Mouse (Mus musculus) left cerebral cortex, adult 11 months (tissue): ENCODE results near the gene Phldb2.
A peak's percentile ranks its signal among the peaks of the same experiment; 100 is the strongest.

Source experiments
- DNase-seq: peaks from one replicate; pipeline ENCODE4 v3.0.0; 2022; ENCODE audit warnings: low spot score

The Phldb2 gene

DNA sequence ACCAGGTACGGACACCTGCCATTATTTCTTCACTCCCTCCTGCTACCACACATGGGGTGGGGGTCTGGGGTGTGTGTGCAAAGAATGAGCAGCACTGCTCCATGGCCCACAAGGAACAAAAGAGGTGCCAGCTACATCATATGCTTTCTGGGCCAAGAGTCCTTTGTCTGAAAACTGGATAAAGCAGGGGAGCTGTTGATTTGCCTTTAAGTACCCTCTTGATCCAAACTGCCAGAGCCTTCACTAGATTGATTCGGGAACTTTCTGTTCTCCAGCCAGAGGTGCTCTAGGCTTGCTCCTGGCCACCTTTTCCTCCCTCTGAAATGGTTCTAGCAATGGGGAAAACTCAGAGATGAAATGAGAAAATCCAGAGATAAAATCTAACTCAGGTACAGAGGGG lies 164.1 kb downstream of the Phldb2 start:
- no peak for DNase-seq

DNA sequence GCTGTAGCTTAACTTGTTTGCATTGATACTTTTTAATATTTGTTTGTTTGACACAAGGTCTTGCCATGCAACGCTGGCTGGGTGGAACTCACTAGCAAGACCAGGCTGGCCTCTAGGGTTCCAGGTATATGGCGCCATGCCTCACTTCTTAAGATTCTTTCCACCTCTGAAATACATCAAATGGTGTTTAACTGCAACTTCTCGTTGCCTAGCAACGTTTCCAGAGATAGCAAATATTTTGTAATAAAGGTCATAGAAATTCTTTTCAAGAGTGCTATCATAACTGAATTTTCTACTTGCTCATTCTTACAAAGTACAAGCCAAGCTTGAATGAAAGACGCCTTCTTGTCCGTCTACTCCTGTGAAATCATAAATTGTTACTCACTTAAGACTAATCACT lies 165.7 kb downstream of the Phldb2 start:
- no peak for DNase-seq

GRCm38 (mm10) chr16:45786639-45787038 lies 166.8 kb downstream of the Phldb2 start:
- no peak for DNase-seq

DNA sequence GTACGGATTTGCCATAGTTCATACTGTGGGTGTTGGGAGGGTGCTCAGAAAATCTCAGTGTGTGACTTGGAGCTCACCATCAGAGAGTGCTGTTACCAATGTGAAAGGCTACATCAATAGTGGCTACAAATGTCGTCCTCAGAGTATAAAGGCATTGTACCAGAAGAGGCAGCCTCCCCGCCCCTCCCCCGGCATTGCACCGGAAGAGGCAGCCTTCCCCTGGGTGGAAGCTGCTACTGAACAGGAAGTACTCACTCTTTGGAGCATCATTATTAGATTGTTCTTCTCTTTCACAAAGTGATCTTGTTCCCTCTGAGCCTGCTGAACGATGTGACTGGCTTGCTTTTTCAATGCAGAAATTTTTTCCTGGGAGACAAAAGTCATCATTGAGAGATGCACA lies 173.4 kb downstream of the Phldb2 start:
- DNase-seq: no peak

GRCm38 (mm10) chr16:45774813-45775212 lies 178.6 kb downstream of the Phldb2 start:
- DNase-seq: no peak

DNA sequence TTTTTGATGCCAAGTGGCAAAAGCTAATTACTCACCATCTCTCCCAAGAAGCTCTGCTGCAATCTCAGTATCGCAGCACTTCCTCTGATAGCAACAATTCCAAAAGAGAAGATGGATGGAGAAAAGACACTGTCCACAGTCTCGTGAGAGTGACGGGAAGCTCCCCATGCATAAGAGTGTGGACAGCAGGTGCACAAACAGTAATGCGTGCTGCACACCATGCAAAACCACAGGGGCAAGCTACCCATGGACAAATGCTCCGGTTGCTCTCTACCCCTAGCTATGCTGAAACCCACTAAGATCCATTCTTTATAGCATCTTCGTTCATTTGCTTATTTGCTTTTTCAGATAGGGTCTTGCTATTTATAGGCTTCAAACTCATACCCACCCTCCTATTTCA lies 182.5 kb downstream of the Phldb2 start:
- no peak for DNase-seq

DNA sequence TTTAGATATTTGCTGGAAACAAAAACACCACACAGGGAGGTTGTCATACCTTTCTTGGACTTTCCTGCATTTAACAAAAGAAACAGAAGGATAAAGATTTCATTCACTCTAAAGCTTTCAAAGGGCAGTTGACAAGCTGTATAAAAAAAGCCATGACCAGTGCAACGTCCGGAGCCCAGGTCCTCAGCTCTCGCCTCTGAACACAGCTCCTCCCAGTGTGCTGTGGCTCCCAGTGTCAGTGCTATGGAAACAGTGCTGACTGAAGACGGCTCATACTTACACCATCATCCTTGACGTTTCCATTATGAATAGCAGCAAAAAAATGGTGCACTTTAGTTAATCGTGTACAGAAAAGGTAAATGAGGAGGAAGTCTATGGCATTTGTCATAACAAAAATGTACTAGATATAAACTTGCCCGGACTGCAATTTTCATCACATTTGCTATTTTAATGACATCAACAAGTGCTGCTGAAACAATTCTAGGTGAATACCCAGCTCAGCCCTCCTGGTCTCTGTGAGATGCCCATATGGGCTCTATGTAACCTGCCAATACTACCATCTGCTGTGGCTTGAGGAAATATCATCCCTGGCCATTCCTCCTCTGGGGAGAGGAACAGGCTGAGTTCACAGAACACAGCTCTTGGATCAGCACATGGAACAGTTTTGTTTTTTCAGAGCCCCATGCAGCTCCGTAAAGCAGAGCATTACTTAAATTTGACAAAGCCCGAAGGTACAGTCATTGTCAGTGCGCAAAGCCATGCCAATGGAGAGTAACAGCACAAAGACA lies 185.4 kb downstream of the Phldb2 start:
- DNase-seq: no peak

DNA sequence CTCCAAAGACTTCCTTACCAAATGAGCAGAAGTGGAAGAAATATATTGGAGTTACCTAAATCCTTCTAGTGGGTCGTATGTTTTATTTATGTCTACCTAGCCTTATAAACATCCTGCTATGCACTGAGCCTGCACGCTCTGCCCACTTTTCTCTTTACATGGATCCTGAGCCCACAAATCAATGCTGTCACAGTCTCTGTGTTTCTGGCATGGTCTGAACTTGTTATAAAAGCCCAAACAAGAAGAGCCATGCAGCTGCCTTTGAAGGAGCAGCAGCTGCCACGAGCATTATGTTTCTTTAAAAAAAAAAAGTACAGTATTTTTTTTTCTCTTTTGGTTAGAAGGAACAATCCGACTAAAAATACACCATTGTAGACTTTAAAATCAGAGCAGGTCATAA lies 186.0 kb downstream of the Phldb2 start:
- no peak for DNase-seq

DNA sequence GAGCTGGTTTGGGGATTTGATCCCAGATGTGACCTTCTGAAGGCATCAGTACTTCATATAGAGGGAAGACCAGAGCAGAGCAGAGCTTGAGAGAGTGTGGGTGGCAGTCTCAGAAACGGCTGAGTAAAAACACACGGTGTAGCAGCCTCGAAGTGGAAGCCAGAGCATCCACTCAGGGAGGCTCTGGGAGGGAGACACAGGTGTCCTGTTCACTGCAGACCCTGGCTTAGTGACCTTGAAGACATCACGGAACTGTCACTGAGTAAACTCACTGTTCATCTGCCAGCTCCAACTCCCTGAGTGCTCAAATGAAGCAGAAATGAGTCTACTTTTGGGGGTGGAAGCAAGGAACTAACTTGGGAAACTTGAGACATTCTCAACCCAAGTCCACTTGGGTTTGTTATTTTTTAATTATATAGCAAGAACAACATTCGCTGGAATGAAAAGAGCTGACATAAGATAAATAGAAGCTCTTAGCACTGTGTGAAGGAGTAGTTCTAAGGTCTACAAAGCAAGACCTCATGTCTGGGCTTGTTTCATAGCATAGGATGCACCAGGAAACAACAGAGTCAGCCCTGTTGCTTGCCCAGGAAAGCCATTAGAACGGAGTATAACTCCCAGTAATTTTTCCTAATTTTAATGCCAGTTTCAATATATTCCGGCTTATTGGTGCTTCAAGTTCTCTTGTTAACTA lies 187.4 kb downstream of the Phldb2 start:
- no peak for DNase-seq

GRCm38 (mm10) chr16:45765102-45765501 lies 188.3 kb downstream of the Phldb2 start:
- DNase-seq: no peak

- no peak for DNase-seq
Measured at GRCm38 (mm10) chr16:45762859-45763505, 190.4 kb downstream of the Phldb2 start.

DNA sequence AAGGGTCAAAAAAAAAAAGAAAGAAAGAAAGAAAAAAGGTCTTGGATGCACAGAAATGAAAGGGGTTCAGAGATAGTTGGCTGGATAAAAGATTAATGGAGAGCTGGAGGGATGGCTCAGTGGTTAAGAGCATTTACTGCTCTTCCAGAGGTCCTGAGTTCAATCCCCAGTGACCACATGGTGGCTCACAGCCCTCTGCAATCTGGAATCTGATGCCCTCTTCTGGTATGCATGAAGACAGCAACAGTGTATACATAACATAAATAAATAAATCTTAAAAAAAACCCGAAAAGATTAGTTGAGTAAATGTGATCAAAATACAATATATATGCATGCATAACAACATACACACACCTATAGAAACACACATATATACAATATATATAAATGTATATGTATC lies 192.0 kb downstream of the Phldb2 start:
- no peak for DNase-seq

DNA sequence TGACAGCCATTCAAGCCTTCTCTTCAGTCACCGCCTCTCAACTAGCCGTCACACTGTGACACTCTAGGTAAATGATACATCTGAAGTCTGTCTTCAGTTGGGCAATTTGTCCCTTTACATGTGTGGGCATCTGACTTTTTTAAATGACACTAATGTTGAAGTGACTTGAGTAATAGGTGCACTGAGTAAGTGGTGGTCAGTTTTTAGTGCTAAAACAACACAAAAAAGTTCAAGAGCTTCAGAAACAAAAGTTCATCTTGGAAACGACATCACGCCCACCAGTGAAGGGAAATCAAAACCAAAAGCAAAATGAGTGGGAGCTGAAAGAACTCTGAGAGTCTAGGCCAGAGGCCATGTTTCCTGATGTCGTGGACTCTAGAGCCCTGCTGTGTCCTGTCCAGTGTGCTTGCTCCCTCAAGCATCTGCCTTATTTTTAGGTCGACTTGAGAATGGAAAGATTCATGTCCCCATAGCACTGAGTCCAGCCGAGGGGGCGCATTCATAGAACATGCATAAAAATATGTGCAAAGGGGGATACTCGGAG lies 194.6 kb downstream of the Phldb2 start:
- DNase-seq: no peak

DNA sequence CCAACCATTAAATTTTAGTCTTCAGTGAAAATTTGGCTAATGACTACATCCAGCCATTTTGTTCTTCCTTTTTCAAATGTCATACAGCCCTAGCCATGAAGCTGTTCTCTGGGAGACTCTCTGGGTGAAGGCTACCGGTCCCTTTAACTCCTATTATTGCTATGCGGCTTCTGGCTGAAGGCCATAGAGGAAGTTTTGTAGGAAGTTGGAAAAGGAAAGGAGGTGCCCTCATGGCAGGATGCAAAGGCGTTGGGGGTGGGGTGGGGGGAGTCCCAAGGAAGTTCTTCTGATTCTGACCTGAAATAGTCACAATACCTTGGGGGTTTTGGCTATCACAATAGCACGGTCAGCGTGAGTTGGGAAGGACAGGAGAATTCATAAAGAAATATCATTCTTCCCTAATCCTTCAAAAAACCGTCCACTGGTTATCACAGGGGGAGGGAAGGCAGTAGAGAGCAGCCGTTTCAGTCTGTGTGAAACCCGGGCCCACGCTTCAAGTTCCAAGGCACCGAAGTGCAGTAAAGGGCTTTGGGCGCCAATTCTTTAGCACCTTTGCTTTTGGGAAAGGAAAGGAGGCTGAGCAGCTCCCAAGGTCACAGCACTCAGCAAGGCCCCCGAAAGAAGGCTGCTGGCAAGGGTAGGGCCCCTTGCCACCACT lies 195.8 kb downstream of the Phldb2 start:
- no peak for DNase-seq

GRCm38 (mm10) chr16:45756855-45757254 lies 196.5 kb downstream of the Phldb2 start:
- peak; percentile 68 for DNase-seq

DNA sequence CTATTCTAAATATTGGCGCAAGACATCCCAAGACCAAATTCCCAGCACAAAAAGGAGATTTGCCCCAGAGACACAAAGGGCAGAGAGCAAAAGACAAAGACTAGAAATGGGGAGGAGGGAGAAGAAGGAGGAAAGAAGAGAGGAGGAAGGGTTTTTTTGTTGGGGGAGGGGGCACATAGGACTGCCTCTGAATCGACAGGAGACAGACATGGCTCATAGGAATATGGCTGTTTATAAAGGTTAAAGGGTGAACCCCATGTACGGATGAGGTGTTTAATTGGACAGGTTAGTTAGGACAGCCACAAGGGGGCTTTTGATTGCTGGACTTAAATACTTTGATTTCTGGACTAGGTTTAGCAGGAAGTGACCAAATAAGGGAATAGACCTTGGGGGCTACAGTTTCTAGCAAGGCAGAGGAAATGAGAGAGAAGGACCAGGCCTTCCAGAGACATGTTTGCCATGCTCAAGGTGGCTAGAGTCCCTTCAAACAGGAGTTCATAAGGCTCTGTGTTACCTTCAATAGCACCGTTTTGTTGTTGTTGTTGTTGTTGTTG lies 209.7 kb downstream of the Phldb2 start:
- no peak for DNase-seq

GRCm38 (mm10) chr16:45742615-45743476 lies 210.6 kb downstream of the Phldb2 start, which contains the start of gene Abhd10:
Gene Abhd10 (minus strand): TSS chr16:45742955.
- DNase-seq: peak; percentile 90

GRCm38 (mm10) chr16:45737880-45738279 lies 215.5 kb downstream of the Phldb2 start:
- no peak for DNase-seq

GRCm38 (mm10) chr16:45736724-45737123 lies 216.7 kb downstream of the Phldb2 start:
- no peak for DNase-seq

DNA sequence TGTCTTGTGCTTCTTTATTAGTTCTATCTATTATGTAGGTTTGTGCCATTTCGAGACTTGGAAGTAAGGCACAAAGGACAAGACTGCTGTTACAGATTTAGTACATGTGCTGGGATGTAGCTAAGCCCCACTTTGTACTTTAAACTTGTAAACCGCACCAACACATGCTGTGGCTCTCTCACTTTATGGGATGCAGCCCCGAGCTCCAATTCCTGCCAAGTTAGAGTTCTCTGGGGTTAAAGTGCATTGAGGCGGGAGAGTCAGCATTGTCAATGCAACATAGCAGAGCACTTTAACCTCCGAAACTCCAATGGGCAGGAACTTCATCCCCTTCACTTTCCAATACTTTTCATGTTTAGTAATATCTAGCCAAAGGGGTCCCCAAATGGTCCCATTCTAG lies 224.2 kb downstream of the Phldb2 start:
- DNase-seq: no peak

DNA sequence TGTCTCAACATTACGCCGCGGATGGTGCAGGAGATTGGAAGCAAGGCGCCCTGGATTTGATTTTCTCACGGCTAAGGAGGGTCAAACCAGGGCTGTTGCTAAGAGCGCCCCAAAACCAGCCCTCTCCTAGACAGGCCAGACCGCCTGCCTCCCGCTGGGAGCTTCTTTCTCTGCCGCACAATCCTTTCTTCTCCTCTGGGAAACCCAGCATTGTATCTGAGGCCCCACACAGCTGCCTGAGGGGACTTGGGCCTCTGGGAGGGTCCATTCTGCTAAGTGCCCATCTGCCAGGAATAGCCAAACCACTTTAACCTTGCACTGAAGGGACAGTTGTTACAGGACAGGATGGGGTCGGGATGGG lies 228.7 kb downstream of the Phldb2 start:
- DNase-seq: no peak
